Mouse (Mus musculus): Measurements from ENCODE around the gene Hacd4.
A peak's percentile ranks its signal among the peaks of the same experiment; 100 is the strongest.

Hacd4 gene

DNA sequence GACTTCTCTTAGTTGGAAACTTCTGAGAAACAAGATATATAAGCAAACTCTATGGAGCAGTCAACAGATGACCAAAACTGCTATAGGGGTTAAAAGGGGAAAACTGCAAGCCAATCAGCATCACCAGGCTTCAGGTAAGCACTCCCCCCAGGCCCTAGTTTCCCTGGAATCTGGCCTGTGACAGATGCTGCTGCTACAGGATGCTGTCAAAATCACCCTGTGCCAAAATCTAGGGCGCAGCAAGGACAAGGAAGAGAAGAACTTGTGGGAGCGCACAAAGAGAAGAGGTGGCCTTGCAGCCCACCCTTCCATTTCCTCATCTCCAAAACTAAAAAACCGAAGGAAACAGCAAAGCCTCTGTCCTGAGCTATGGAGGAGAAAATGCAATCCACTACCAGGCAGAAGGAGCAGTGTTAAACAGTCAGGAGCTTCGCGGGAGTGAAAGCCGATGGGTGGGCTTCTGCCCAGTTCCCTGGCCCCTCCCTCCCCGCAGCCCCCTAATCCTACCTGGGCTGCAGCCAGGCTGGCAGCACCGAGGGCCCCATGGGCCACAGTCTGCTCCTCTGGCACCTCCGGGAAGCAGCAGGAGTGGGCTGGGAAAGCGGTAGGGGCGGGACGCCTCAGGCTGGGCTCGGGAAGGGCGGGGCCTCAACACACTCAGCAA, at the start of gene Hacd4:
Hacd4 (minus strand) TSS at position 603 of the 664 bp plus-strand sequence.
- peak; percentile 75 to 89 for DNase-seq (ENCODE audit: inconsistent age in 2 of 2, low spot score in 1 of 2)

DNA sequence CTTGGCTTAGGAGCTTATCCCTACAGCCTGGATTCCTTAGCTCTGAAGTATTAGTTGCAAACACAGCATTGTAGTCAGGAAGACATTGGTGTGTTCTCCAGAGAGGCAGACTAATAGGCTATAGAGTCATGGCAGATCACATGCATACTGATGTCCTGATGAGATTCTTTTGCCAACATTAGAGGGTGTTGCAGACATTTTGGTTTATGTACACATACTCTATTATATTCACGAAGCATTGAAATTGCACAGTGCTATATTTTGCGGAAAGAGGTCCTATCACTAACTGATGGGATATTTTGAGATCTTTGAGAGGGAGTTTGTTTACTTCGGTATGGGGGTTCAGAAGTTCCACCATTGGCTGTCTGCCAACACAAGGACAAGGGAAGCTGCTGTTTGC, 49.4 kb upstream of the Hacd4 start:
- DNase-seq (ENCODE audit: inconsistent age in 2 of 2, low spot score in 1 of 2): peak in 1 of 2 experiments; percentile 7

DNA sequence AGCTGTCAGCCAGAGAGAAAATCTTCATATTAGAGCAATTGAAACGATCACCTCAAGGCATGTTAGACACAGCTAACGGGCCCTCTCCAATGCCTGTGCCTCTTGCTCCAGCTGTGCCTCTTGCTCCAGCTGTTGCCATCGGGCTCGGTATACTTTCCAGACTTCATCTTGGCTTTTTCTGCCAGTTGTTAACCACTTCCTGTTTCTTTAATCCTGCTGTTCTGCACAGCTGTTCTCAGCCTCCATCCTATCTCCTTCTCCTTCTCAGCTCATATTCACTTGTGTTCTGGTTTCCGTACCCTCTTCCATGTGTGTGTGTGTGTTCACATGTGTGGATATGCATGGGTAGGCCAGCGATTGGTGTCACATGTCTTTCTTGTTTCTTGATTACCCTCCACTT, 41.4 kb upstream of the Hacd4 start:
- DNase-seq (ENCODE audit: inconsistent age in 2 of 2, low spot score in 1 of 2): no peak

DNA sequence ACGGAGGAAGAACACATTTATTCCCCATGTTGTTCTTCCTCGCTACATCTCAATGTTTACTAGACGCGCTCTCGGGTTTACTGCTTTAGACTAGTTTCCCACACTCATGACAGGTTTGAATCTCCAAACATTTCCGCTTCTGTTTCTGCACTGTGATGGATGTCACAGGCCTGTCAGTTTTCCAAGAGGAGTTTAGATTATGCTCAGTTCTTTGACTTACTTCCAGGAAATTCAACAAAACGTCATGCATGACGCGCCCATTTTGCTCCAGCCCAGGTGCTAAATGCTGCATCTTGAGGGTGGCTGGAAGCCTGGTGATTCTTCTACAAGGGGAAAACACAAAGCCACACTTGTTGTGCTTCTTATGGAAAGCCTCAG, 40.1 kb upstream of the Hacd4 start:
- no peak for DNase-seq (ENCODE audit: inconsistent age in 2 of 2, low spot score in 1 of 2)

DNA sequence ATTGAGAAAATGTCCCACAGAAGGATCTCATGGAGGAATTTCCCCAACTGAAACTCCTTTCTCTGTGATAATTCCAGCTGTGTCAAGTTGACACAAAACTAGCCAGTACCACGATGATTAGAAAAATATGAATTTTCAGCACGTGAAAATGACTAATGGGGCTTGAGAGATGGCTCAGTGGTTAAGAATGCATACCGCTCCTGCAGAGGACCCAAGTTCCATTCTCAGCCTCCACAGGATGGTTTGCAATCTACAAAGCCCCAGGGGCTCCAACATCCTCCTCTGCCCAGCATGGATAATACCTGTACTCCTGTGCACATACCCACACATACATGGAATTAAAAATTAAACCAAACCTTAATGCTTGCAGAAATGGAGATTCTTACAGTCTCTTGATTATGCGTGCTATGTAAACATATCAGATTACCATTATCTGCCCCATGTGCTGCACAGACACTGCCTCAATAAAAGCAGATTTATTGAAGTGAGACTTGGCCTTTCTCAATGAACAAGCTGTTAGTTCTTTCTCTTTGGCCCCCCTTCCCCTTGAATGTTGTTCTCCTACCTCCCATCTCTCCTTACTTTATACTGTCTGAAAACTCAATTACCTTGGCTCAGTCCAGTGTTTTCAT, 39.6 kb upstream of the Hacd4 start:
- DNase-seq (ENCODE audit: inconsistent age in 2 of 2, low spot score in 1 of 2): no peak

DNA sequence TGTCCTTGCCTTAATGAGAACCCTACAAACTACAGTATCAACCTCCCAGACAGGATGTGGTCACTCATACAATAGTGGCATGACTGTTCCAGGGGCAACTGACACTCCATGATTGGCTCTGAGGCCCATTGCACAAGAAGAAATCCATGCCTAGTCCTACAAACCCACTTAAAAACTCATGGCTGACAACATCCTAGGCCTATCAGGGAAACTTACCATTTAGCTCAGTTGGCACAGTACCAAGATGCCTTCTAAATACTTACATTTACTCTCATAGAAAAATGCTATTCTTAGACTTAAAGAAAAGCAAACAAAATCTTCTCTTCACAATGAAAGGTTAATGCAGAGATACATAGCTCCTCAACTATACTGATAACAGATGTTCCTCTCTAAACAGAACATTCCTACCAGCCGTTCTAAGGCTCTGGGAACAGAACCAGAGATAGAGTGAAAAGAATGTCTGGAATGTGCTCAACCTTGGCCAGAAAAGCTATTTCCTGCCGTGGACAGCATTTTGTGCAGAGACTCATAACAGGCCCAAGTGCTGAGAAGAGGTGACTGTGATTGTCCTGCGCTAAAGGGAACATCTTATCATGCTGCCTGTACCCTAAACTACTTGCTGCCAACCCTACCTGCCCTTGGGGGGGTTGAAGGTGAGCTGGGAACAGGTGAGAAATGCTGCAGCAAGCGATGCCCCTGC, 37.9 kb upstream of the Hacd4 start:
- DNase-seq (ENCODE audit: inconsistent age in 2 of 2, low spot score in 1 of 2): peak; percentile 10 to 47

DNA sequence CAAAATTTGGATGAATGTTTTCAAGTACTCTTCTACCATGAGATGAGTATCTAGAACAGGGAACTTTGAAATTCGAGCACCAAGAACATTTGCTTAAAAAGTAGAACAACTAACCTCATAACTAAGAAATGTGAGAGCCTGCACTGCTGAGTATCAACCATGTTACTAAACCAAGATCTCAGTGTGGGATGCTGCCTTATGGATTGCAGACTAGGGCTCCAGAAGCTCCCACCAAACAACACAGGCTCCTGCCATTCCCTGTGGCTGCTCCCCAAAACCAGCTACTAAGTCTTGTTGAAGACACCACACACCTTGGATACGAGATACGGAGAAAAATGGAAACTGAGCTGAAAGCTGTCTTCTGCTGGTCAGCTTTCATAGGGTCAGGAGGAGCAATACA, 37.4 kb upstream of the Hacd4 start:
- no peak for DNase-seq (ENCODE audit: inconsistent age in 2 of 2, low spot score in 1 of 2)

DNA sequence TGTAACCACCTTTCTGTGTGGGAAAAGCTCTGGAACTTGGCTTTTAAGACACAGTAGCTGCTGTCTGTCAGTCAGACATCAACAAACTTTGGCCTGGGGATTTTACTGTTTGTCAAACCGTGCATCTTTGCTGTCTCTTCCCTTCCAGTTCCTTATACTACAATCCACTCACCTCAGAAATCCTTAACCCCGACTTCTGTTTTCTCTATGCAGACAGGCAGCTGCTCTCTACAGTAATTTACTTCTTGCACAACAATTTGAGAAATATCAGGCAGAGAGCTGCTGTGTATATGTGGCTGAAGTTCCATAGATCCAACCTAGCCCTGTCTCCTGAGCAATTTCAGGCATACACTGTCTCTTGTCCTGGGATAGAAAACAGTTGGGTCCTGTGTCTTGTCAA, 32.8 kb upstream of the Hacd4 start:
- no peak for DNase-seq (ENCODE audit: inconsistent age in 2 of 2, low spot score in 1 of 2)

DNA sequence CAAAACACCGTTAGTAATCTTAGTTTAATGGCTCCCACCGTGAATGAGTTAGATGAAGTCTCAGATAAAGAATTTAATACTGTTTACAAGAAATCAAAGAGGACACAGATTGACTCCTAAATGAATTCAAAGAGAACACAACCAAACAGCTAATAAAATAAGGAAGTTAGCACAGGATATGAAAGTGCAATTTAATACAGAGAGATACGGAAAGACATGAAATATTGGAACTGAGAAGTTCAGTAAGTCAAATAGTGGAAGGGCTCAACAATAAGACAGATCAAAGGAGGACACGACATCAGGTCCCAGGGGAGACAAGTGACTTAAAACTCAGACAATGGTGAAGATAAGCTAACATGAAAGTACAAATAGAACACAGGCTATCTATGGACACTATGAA, 25.8 kb upstream of the Hacd4 start:
- no peak for DNase-seq (ENCODE audit: inconsistent age in 2 of 2, low spot score in 1 of 2)

DNA sequence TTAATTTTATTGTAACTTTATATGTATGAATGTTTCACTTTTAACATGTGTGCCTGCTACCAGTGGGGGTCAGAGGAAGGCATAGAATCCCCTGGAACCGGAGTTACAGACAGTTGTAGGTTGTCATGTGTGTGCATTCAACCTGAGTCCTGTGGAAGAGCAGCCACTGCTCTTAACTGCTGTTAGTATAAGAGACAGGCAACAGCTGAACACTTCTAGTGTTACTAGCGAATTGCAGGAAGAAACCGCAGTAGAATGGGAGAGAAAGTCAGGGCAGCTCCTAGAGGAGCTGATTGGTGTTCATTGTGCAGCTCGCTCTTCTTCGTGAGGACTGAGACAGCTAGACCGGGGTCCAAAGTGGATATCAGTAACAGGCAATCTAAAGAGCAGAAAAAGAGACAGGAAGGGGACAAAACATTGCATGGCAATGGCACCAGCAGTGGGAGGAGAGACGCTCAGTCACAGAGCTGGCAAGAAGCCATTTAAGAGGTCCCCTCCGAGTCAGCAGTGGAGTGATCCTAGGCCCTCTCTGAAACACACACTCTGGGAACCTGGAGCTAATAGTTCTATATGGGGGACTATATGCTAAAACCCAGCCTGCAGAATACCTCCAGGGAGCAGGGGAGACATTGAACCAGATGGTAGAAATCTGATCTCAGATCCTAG, 24.4 kb upstream of the Hacd4 start:
- no peak for DNase-seq (ENCODE audit: inconsistent age in 2 of 2, low spot score in 1 of 2)

DNA sequence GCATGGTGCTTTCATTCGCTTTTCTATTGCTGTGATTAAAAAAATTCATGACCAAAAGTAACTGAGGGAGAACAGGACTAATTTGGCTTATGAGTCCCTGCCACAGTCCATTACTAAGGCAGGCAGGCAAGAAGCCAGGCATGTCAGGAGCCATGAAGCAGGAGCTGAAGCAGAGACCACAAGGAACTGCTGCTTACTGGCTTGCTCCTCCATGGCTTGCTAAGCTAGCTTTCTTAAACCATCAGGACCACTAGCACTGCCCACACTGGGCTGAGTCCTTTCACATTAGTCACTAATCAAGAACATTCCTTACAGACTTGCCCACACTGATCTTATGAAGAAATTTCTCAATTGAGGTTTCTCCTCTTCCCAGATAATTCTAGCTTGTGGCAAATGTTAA, 23.8 kb upstream of the Hacd4 start:
- DNase-seq (ENCODE audit: inconsistent age in 2 of 2, low spot score in 1 of 2): no peak

DNA sequence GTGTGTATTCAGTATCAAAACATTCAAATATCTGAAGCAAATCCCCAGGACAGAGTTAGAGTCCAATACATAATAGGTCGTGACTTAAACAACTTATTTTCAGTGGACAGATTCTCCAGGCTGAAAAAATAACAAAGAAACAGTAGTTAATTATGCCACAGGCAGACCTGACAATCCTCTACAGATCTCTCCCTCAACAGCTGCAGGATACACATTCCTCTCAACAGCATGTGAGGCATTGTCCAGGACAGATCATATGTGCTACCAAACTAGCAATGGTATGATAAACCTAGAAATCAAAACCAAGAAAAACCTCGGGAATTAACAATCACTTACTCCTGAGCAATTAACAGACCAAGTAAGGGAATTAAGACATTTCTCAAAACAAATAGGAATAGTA, 22.6 kb upstream of the Hacd4 start:
- no peak for DNase-seq (ENCODE audit: inconsistent age in 2 of 2, low spot score in 1 of 2)

DNA sequence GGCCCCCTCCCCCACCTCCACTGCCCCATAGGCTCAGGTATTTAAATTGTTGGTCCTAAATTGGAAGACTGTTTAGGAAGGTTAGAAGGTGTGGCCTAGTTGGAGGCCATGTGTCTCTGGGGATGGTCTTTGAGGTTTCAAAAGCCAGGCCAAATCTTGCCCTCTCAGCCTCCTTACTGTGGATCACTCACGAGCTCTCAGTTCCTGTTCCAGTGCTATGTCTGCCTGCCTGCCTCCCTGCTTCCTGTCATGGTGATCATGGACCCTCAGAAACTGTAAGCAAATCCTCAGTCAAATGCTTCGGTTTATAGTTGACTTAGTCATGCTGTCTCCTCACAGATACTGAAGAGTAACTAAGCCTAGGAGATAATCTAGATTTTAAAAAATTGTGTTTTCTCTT, 19.9 kb upstream of the Hacd4 start:
- no peak for DNase-seq (ENCODE audit: inconsistent age in 2 of 2, low spot score in 1 of 2)

DNA sequence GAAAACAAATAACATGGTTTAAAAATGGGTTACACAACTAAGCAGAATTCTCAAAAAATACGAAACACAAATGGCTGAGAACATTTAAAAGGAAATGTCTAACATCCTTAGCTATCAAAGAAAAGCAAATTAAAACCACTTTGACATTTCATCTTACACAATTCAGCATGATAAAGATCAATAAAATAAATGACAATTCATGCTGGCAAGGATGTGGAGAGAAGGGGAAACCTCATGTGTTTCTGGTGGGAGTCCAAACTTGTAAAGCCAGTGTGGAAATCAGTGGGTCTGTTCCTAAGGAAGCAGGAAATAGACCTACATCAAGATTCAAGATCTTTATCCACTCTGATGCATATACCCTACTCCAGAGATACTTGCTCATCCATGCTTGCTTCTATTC, 19.4 kb upstream of the Hacd4 start:
- DNase-seq (ENCODE audit: inconsistent age in 2 of 2, low spot score in 1 of 2): no peak

DNA sequence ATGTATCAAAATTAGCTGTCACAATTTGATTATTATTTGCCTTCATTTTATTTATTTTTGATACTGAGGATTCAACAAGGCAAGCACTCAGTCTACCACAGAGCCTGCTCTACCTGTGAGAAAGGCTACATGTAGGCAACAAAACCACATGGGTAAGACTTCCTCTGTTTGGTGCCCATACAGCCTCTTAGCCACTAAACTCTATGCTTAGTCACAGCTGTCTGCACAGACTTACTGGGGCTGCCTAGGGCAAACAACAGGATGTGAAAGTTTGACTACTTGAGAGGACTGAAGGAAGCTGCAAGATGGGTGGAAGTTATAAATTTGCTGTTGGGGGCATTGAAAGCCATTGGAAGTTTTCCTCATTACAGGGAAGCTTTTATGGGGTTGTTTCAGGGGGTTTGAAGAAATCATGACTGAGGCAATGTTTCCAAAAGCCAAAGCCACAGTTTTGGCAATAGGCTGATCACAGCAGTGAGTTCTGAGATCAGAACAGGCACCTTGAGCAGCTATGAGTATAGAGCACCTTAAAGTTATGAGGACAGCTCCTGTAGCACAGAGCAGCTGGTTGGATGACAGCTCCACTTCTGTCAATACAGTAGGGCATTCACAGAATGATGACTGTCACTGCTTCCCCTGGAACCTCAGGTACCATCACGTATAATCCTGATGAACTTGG, 11.5 kb upstream of the Hacd4 start:
- DNase-seq (ENCODE audit: inconsistent age in 2 of 2, low spot score in 1 of 2): no peak

DNA sequence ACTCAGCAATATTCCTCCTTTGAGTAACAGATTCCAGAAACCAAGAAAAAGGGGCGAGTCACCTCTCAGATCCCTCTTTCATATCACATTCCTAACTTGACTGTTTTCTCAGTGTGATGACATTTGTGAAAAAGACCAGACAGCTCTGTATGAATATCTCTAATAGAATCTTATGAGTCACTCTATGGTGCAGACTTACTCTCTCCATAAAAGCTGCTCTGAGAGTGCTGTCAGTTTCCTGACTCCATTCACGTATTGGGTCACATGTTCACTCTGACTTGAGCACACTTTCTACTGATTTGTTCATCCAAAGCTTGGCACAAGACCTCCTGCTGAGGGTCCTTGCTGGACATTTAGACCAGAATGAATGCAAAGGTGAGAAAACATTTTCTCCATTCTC, 10.2 kb upstream of the Hacd4 start:
- no peak for DNase-seq (ENCODE audit: inconsistent age in 2 of 2, low spot score in 1 of 2)

DNA sequence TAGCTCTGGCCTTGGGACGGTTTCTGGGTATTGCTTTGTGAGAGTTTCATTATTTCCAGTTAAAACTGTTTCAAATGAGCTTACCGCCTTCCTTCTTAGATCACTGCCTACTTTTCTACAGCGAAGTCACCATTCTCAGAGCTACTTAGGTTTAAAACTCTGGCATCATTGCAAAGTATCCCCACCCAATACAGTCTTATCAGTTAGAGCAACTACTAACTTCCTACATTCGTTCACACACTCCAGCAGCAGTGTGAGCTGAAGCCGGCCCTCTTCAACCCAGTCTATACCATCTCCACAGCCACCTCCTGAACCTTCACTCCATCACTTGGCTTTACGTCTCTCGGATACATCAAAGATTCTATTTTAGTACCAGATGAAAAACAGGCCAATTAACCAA, 2.1 kb upstream of the Hacd4 start:
- DNase-seq (ENCODE audit: inconsistent age in 2 of 2, low spot score in 1 of 2): no peak

DNA sequence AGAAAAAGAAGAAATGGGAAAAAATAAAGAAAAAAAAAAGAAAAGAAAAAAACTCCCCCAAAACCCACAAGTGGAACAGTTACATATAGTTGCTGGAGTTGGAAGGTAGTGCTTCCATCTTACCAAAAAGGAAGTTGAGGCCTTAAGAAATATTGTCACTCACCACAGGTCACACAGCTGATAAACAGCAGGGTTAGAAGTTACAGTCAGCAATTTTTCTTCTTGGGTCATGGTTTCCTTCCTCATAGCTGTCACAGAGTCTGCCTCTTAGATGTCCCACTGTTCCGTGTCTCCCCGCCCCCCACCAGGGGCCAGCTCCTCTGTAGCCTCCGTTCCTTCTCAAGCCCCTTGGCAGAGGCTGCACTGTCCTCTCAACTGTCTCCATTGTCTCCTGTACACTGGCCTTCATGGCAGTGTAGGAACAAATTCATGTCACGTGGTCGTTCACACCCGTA, 968 bp upstream of the Hacd4 start:
- peak; percentile 11 to 31 for DNase-seq (ENCODE audit: inconsistent age in 2 of 2, low spot score in 1 of 2)

DNA sequence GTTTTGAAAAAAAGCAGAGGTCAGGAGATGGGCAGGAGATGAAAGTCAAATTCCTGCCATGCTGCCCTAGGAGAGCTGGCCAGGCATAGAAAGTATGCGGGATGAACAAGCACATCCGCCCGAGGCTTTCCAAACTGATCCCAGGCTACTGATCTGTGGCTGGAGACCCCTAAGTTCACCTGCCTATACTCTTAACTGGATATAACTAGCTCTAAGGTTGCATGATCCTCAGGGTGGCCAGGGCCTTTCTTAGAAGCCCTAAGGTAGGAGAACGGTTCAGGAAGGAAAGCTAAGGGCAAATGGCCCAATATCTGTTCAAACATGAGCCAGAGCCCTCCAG, 232 bp upstream of the Hacd4 start:
- DNase-seq (ENCODE audit: inconsistent age in 2 of 2, low spot score in 1 of 2): no peak

DNA sequence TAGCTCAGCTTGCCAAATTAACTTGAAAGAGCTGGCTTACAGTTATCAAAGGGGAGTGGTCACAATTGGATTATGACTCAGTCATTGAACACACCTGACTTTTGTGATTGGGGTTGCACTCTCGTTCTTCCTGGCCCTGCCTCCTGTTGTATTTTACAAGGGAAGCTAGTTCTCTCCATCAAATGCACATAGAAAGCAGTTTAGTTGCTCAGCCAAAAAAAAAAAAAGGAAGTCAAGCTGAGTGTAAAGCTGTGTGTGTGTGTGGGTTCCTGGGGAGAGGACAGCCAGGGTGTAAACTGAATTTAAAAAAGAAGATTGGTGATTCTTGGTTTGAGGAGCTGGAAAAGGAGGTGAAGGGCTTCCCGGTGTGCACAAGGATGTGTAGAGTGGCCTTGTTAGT, 811 bp downstream of the Hacd4 start:
- DNase-seq (ENCODE audit: inconsistent age in 2 of 2, low spot score in 1 of 2): no peak

DNA sequence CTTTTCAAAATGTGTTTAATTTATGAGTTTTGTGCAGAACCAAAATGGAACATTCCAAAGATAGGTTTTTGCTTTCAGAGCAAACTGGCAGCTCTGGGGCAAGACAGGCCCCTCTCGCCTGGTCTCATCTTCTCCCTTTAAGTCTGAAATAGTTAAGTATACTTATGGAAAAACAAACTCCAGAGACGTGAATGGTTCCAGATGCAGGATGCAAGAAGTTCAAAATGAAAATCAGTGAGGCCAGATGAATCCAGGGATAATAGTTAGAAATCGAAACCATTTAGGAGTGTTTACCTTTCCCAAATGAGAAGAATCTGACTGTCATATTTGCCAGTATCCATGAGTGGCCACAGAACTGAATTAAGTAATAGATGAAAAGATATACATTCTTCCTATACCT, 1.6 kb downstream of the Hacd4 start:
- DNase-seq (ENCODE audit: inconsistent age in 2 of 2, low spot score in 1 of 2): no peak
